8 mouse cellular contexts compared by ENCODE assay signal in the genomic region with DNA sequence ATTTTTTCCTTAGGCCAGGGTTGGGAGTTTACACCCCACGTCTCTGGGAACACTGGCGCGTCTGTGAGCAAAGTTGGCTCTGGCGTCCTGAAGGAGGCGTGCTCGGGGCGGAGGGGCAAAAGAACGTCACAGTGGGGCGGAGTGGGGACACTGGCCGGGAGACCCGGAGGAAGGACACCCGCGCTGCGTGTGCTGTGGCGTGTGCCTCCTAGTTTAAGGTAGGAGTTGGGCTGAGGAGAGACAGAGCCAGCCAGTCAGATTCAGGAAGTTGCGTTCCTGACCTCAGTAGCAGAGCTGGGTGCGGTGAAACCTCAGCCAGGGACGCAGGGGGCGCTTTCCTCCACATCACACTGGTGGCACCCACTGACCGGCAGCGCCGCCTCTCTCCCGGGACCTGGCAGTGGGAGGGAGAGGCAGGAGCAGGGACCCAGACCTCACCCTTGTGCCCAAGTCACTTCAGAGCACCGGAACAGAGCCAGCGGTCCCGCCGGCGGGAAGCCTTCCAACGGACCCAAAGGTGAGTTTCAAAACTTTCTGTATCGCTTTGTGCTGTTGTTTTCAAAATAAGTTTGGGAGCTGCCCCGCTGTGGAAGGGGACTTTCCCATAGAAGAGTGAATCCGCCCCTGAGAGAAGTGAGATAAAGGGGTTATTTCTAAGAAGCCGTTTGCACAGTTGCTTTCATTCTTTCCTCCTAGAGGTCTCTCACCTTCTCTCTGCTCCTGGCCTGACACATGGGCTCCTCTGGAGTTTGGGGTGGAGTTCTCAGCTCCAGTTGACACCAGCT. TPM values are rescaled to one million over a fixed set of nuclear protein-coding genes. Genes with fewer than 3 reads are reported as not detected.
DNase-seq lines count a peak whose midpoint lies in the region; ATAC-seq and TF ChIP-seq lines count a peak whose summit lies in the region.

A gene (plus strand): TSS at position 146 of the 785 bp plus-strand sequence.

- H3K79me2 ChIP-seq in C2C12 (ENCODE audit: control insufficient read depth, insufficient read depth) = no peaks in the 10 kb centered on the region

- peaks cover 13% of the 10 kb centered on the region for H3K4me1 ChIP-seq in lung, embryonic 14.5 days (ENCODE audit: insufficient read depth)
- no peaks in the 10 kb centered on the region for H3K4me1 ChIP-seq in neural tube, embryonic 14.5 days (ENCODE audit: control insufficient read depth, insufficient read depth, low read length)

- DNase-seq in adipocyte (ENCODE audit: low spot score) = peak; percentile 89
- peak; percentile 60 for DNase-seq in embryo, embryonic 9.5 days (ENCODE audit: extremely low spot score)
- peak; percentile 90 to 92 for DNase-seq in heart, adult 18-20 months
- peak; percentile 82 for DNase-seq in kidney, adult 11 months
- DNase-seq in lung, embryonic 14.5 days = peak; percentile 81
- DNase-seq in thymus, postnatal 10 days (ENCODE audit: low spot score in 2 of 2) = peak; percentile 81 to 84

- H3K4me3 ChIP-seq in C2C12 (ENCODE audit: insufficient read depth, poor library complexity, severe bottlenecking) = peak within 1 kb of the TSS; percentile 11
- H3K4me3 ChIP-seq in lung, embryonic 14.5 days (ENCODE audit: low read depth, low read length) = peak within 1 kb of the TSS; percentile 51
- H3K4me3 ChIP-seq in neural tube, embryonic 14.5 days (ENCODE audit: low read depth, low read length) = peak within 1 kb of the TSS; percentile 17

- no peaks in the 10 kb centered on the region for H3K79me3 ChIP-seq in C2C12 (ENCODE audit: low read depth)

- H3K9ac ChIP-seq in lung, embryonic 14.5 days = peak within 1 kb of the TSS; percentile 66
- H3K9ac ChIP-seq in neural tube, embryonic 14.5 days (replicated peaks; ENCODE audit: low read depth, low read length) = no peak within 1 kb of the TSS; the same call in 1 of the 2 replicates

- no peaks in the 10 kb centered on the region for H3K36me3 ChIP-seq in C2C12 (ENCODE audit: control insufficient read depth, insufficient read depth)
- no peaks in the 10 kb centered on the region for H3K36me3 ChIP-seq in lung, embryonic 14.5 days (ENCODE audit: insufficient read depth)
- H3K36me3 ChIP-seq in neural tube, embryonic 14.5 days (ENCODE audit: control insufficient read depth, insufficient read depth, low read length) = no peaks in the 10 kb centered on the region

- WGBS in lung, embryonic 14.5 days = under 1% methylated on average over 32 of the region's 33 CpGs
- 2% methylated on average over 33 of the region's 33 CpGs for WGBS in neural tube, embryonic 14.5 days

- H3K4me2 ChIP-seq in lung, embryonic 14.5 days = peak within 1 kb of the TSS; percentile 79
- peak within 1 kb of the TSS; percentile 33 for H3K4me2 ChIP-seq in neural tube, embryonic 14.5 days (ENCODE audit: low read depth, low read length)

- peak; percentile 80 for ATAC-seq in lung, embryonic 14.5 days (ENCODE audit: insufficient read depth)
- ATAC-seq in neural tube, embryonic 14.5 days (ENCODE audit: low read depth) = no peak

- H3K27me3 ChIP-seq in C2C12 (ENCODE audit: control insufficient read depth, insufficient read depth, insufficient read length) = no peaks in the 10 kb centered on the region
- no peaks in the 10 kb centered on the region for H3K27me3 ChIP-seq in lung, embryonic 14.5 days (ENCODE audit: insufficient read depth, low read length)
- no peaks in the 10 kb centered on the region for H3K27me3 ChIP-seq in neural tube, embryonic 14.5 days (ENCODE audit: control insufficient read depth, insufficient read depth, low read length)

- TF ChIP-seq CTCF in C2C12 (IDR thresholded peaks at IDR 0.05; ENCODE audit: control insufficient read depth, insufficient read depth, insufficient read length) = peak; percentile 61
- TF ChIP-seq CTCF in lung, embryonic 14.5 days (IDR thresholded peaks at IDR 0.05; ENCODE audit: low read depth) = peak; percentile 75

- no peaks in the 10 kb centered on the region for H3K9me3 ChIP-seq in lung, embryonic 14.5 days (ENCODE audit: low read depth, low read length)
- no peaks in the 10 kb centered on the region for H3K9me3 ChIP-seq in neural tube, embryonic 14.5 days (ENCODE audit: control insufficient read depth, low read length)

- peak within 1 kb of the TSS; percentile 12 for H3ac ChIP-seq in C2C12 (ENCODE audit: control insufficient read depth, insufficient read length, low read depth)

- H3K27ac ChIP-seq in lung, embryonic 14.5 days (ENCODE audit: low read depth) = peak within 1 kb of the TSS; percentile 62; the same call in 1 of the 2 replicates
- H3K27ac ChIP-seq in neural tube, embryonic 14.5 days (ENCODE audit: low read depth, low read length) = no peak within 1 kb of the TSS

TF ChIP-seq in C2C12, 6 proteins besides CTCF, POLR2A, EP300 and RAD21:
- TF ChIP-seq CEBPB (IDR thresholded peaks at IDR 0.05; ENCODE audit: low read depth) (no peak), MAX (IDR thresholded peaks at IDR 0.05) (no peak), FOSL1 (IDR thresholded peaks at IDR 0.05; ENCODE audit: insufficient read depth, low read length, poor library complexity, severe bottlenecking) (no peak), USF1 (IDR thresholded peaks at IDR 0.05; ENCODE audit: low read depth) (no peak), MYOD1 (IDR thresholded peaks at IDR 0.05; ENCODE audit: control insufficient read depth, insufficient read length, low read depth) (no peak), MYOG (IDR thresholded peaks at IDR 0.05; ENCODE audit: control insufficient read depth, extremely low read depth, insufficient read length) (no peak)
TF ChIP-seq in C2C12: peak in this region for 0.

RNA-seq across cellular contexts. Expression of the gene that starts here (rescaled TPM):
- polyA plus RNA-seq in C2C12 (2012; fragmentation: generic; extraction: Trizol) = 0.37 TPM
- 10 to 100 TPM; 21.4 to 23.6 TPM for total RNA-seq in heart, adult 18-20 months (2021)
- polyA plus RNA-seq in lung, embryonic 14.5 days (2014; fragmentation: Nextera tagmentation; extraction: Ambion mirVana) = 18.9 and 20.2 TPM in 2 replicates
- 1.4 and 3.3 TPM in 2 replicates for polyA plus RNA-seq in neural tube, embryonic 14.5 days (2014; fragmentation: Nextera tagmentation; extraction: Ambion mirVana)
